Mouse (Mus musculus) macrophage (primary cell): Measurements from ENCODE around the gene 1700020D05Rik. TPM values are rescaled to one million over a fixed set of nuclear protein-coding genes. Genes with fewer than 3 reads are reported as not detected.
A peak's percentile ranks its signal among the peaks of the same experiment; 100 is the strongest.

Source experiments
- H3K27ac ChIP-seq: fragments of 350-480 bp; formaldehyde crosslinking; 2 replicates; pipeline ENCODE4 v1.9.0; 2021
- H3K36me3 ChIP-seq: fragments of 350-480 bp; formaldehyde crosslinking; 2 replicates; pipeline ENCODE4 v1.9.0; 2021; ENCODE audit errors: inconsistent target
- H3K4me3 ChIP-seq: fragments of 350-480 bp; formaldehyde crosslinking; 2 replicates; pipeline ENCODE4 v1.9.0; 2021; ENCODE audit errors: inconsistent target
- H3K79me2 ChIP-seq: fragments of 350-480 bp; formaldehyde crosslinking; 2 replicates; pipeline ENCODE4 v1.9.0; 2021; ENCODE audit errors: inconsistent target
- WGBS: methylation state at CpG from one replicate; pipeline ENCODE4 v1.1.7; 2026; ENCODE audit warnings: inconsistent platforms; ENCODE audit not compliant: missing documents; 5-methylcytosine and 5-hydroxymethylcytosine counted together
- polyA plus RNA-seq: library from polyadenylated mRNA; stranded (reverse); fragments of 250-400 nt; gene quantifications from 3 replicates; pipeline ENCODE4 v1.2.4, GENCODE M21; 2018; ENCODE audit warnings: inconsistent platforms

Gene 1700020D05Rik
- polyA plus RNA-seq, 1 experiment from 2014 or later, result 0.34 TPM

- Histone ChIP-seq H3K27ac (no peak overlapping the region), H3K79me2 (no peaks in the 10 kb centered on the region), H3K4me3 (no peak overlapping the region), H3K36me3 (no peaks in the 10 kb centered on the region)
- 79% methylated on average over 13 of the region's 13 CpGs for WGBS
Measured at GRCm38 (mm10) chr19:5475069-5475714, 28.4 kb downstream of the 1700020D05Rik start.

GRCm38 (mm10) chr19:5474281-5475068 is 29.1 kb downstream of the 1700020D05Rik start:
- peak overlapping the region; percentile 19 for H3K4me3 ChIP-seq
- no peaks in the 10 kb centered on the region for H3K36me3 ChIP-seq
- WGBS, result 8% methylated on average over 53 of the region's 68 CpGs
- H3K27ac ChIP-seq, result no peak overlapping the region
- no peaks in the 10 kb centered on the region for H3K79me2 ChIP-seq

GRCm38 (mm10) chr19:5473720-5474119 is 29.9 kb downstream of the 1700020D05Rik start, which contains the start of gene Efemp2:
Gene Efemp2 (plus strand): TSS chr19:5473954.
- H3K4me3 ChIP-seq, result peak within 1 kb of the TSS; percentile 19
- 38% methylated on average over 22 of the region's 22 CpGs for WGBS

GRCm38 (mm10) chr19:5472857-5473256 is 30.7 kb downstream of the 1700020D05Rik start:
- Histone ChIP-seq H3K36me3 (no peaks in the 10 kb centered on the region), H3K79me2 (no peaks in the 10 kb centered on the region), H3K4me3 (no peak overlapping the region), H3K27ac (no peak overlapping the region)
- WGBS, result 79% methylated on average over 3 of the region's 3 CpGs

More at GRCm38 (mm10) chr19:5473720-5474119, 29.9 kb downstream of the 1700020D05Rik start, which contains the start of gene Efemp2:
- H3K79me2 ChIP-seq, result no peaks in the 10 kb centered on the region
- no peaks in the 10 kb centered on the region for H3K36me3 ChIP-seq
- H3K27ac ChIP-seq, result no peak within 1 kb of the TSS

GRCm38 (mm10) chr19:5471846-5472245 is 31.7 kb downstream of the 1700020D05Rik start:
- Histone ChIP-seq H3K79me2 (no peaks in the 10 kb centered on the region), H3K4me3 (no peak overlapping the region), H3K36me3 (peaks cover 7% of the 10 kb centered on the region; the same call in 1 of the 2 replicates), H3K27ac (no peak overlapping the region)
- 75% methylated on average over 5 of the region's 5 CpGs for WGBS

- 34% methylated on average over 5 of the region's 5 CpGs for WGBS
- no peak within 1 kb of the TSS for H3K4me3 ChIP-seq
Measured at GRCm38 (mm10) chr19:5468374-5468773, 35.2 kb downstream of the 1700020D05Rik start, which contains the start of gene Ctsw. Gene Ctsw (minus strand): TSS chr19:5468507.

GRCm38 (mm10) chr19:5466916-5467500 is 36.6 kb downstream of the 1700020D05Rik start:
- peaks cover 55% of the 10 kb centered on the region for H3K36me3 ChIP-seq
- H3K79me2 ChIP-seq, result no peaks in the 10 kb centered on the region
- 71% methylated on average over 6 of the region's 6 CpGs for WGBS
- H3K27ac ChIP-seq, result no peak overlapping the region
- no peak overlapping the region for H3K4me3 ChIP-seq

More at GRCm38 (mm10) chr19:5468374-5468773, 35.2 kb downstream of the 1700020D05Rik start, which contains the start of gene Ctsw:
- Histone ChIP-seq H3K27ac (no peak within 1 kb of the TSS), H3K79me2 (no peaks in the 10 kb centered on the region), H3K36me3 (peaks cover 42% of the 10 kb centered on the region)

- 92% methylated on average over 8 of the region's 8 CpGs for WGBS
- no peak overlapping the region for H3K27ac ChIP-seq
- H3K4me3 ChIP-seq, result no peak overlapping the region
- H3K79me2 ChIP-seq, result peaks cover 12% of the 10 kb centered on the region
- peaks cover 56% of the 10 kb centered on the region for H3K36me3 ChIP-seq
Measured at GRCm38 (mm10) chr19:5465037-5465436, 38.5 kb downstream of the 1700020D05Rik start.

- Histone ChIP-seq H3K4me3 (no peak overlapping the region), H3K27ac (no peak overlapping the region), H3K79me2 (peaks cover 12% of the 10 kb centered on the region), H3K36me3 (peaks cover 56% of the 10 kb centered on the region)
- WGBS, result 77% methylated on average over 14 of the region's 15 CpGs
Measured at GRCm38 (mm10) chr19:5463791-5464562, 39.6 kb downstream of the 1700020D05Rik start.

GRCm38 (mm10) chr19:5463212-5463611 is 40.4 kb downstream of the 1700020D05Rik start:
- peaks cover 12% of the 10 kb centered on the region for H3K79me2 ChIP-seq
- peaks cover 56% of the 10 kb centered on the region for H3K36me3 ChIP-seq
- WGBS, result 92% methylated on average over 9 of the region's 9 CpGs
- no peak overlapping the region for H3K4me3 ChIP-seq
- H3K27ac ChIP-seq, result no peak overlapping the region

- Histone ChIP-seq H3K27ac (no peak overlapping the region), H3K4me3 (peak overlapping the region; percentile 96), H3K36me3 (peaks cover 45% of the 10 kb centered on the region), H3K79me2 (peaks cover 14% of the 10 kb centered on the region)
- WGBS, result 85% methylated on average over 6 of the region's 6 CpGs
Measured at GRCm38 (mm10) chr19:5461411-5461810, 42.2 kb downstream of the 1700020D05Rik start.

- Histone ChIP-seq H3K36me3 (peaks cover 35% of the 10 kb centered on the region), H3K79me2 (peaks cover 23% of the 10 kb centered on the region), H3K4me3 (peak within 1 kb of the TSS; percentile 96), H3K27ac (peak within 1 kb of the TSS; percentile 73)
- WGBS, result 0% methylated on average over 32 of the region's 32 CpGs
Measured at GRCm38 (mm10) chr19:5460465-5460911, 43.1 kb downstream of the 1700020D05Rik start, which contains the start of gene Fibp. Gene Fibp (plus strand): TSS chr19:5460615.

GRCm38 (mm10) chr19:5459896-5460295 is 43.7 kb downstream of the 1700020D05Rik start:
- Histone ChIP-seq H3K36me3 (peaks cover 30% of the 10 kb centered on the region), H3K79me2 (peaks cover 29% of the 10 kb centered on the region), H3K4me3 (peak overlapping the region; percentile 96), H3K27ac (peak overlapping the region; percentile 73)
- 32% methylated on average over 2 of the region's 3 CpGs for WGBS

GRCm38 (mm10) chr19:5459019-5459418 is 44.6 kb downstream of the 1700020D05Rik start:
- 90% methylated on average over 7 of the region's 7 CpGs for WGBS

More at GRCm38 (mm10) chr19:5459019-5459418, 44.6 kb downstream of the 1700020D05Rik start:
- peaks cover 21% of the 10 kb centered on the region for H3K36me3 ChIP-seq
- H3K4me3 ChIP-seq, result no peak overlapping the region
- no peak overlapping the region for H3K27ac ChIP-seq
- peaks cover 36% of the 10 kb centered on the region for H3K79me2 ChIP-seq
